Mouse (Mus musculus) natural killer cell, adult 2 months (primary cell): ENCODE results near the gene Sfta2.

Experiments
- DNase-seq, 2 experiments: peaks; one replicate each; pipeline ENCODE4 v3.0.0; 2022; ENCODE audit warnings: low spot score in 2 of 2

The Sfta2 gene

GRCm38 (mm10) chr17:35592131-35592530 lies 9.2 kb upstream of the Sfta2 start:
- DNase-seq, result no peak

- no peak for DNase-seq
Observed at GRCm38 (mm10) chr17:35593786-35594185, 7.6 kb upstream of the Sfta2 start.

DNA sequence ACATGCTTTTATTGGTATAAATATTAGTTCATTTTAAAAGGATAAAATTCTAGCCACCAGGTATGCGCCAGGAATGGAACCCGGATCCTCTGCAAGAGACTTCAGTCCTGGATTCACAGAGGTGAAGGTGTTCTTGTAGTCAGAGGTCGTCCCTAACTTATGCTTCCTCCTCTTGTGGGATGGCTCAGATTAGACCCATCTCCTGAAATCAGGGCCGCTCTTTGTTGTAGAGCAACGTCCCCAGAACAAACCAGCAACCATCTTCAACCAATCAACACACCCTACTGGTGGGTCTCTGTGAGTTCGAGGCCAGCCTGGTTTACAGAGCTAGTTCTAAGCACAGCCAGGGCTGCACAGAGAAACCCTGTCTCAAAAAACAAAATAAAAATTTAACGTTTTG lies 6.9 kb upstream of the Sfta2 start:
- DNase-seq, result no peak

- no peak for DNase-seq
Observed at GRCm38 (mm10) chr17:35597399-35597798, 4.0 kb upstream of the Sfta2 start.

- no peak for DNase-seq
Observed at GRCm38 (mm10) chr17:35601736-35602354, 496 bp downstream of the Sfta2 start.

DNA sequence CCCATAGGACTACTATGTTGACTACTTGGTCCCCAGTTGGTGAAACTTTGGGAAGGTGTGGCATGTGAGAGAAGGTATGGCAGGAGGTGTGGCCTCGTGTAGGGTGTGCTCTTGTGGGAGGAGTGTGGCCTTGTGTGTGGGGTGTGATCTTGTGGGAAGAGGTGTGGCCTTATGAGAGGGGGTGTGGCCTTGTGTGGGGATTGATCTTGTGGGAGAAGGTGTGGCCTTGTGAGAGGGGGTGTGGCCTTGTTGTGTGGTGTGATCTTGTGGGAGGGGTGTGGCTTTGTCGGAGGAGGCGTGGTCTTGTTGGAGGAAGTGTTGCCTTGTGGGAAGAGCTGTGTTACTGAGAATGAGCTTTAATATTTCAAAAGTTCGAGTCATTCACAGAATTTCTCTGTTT lies 15.8 kb downstream of the Sfta2 start:
- DNase-seq, result no peak

DNA sequence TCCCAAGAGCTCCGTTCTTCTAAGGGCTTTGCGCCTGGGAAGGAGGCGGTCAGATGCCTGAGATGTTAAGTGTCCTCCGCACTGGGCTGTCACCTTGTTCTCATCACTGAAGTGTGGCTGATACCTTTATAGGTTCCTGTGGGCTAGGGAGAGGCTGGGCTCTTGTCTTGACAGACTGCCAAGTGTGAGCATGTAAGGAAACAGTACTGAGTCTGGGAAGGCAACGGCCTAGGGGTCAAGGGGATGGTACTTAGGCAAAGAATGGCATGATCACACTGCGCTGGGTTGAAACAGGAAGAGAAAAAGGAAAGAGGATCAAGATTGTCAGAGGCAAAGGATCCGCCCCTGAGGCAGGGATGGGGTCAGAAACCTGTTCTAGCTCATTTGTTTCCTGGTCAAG lies 25.2 kb downstream of the Sfta2 start, which contains the start of gene Gm9573:
Gm9573 (minus strand) TSS at position 101 of the 400 bp plus-strand sequence.
- no peak for DNase-seq

GRCm38 (mm10) chr17:35633992-35634391 lies 32.6 kb downstream of the Sfta2 start:
- no peak for DNase-seq

GRCm38 (mm10) chr17:35635202-35635601 lies 33.9 kb downstream of the Sfta2 start:
- no peak for DNase-seq

DNA sequence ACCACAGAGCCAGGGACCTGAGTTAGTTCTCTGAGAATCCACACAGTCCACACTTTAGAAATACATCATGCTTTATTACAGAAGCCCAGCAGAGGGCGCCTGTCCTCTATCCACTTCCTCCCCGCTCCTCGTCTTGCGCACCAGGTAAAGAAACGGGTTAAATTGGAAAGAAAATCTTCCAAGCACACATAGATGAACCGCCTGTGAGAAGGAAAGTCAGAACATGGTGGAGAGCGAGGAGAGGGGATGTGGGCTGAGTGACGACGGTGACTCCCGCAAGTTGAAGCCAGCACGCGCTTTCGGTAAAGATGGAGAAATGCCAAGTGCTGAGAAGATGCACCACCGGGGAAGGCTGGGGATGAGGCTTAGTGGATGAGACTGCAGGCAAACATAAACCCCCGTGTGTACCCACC lies 34.4 kb downstream of the Sfta2 start:
- peak; percentile 39 to 57 for DNase-seq

DNA sequence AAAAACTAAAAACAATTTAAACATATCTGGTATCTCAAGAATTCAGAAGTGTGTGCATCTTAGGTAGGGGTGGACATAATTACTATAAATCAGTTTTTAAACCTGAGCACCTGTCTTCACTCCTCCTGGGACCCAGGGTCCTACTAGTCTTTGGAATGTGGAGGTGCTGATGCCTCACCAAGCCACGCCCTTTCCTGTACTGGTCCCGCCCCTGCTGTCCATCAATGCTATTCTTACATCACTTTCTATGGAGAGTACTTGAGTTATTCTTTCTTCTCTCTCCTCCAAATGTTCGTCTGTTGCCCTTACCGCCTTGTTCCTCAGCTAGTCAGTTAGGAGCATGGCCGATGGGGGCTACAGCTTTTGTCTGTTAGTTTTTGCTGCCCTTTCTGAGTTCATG lies 35.0 kb downstream of the Sfta2 start:
- no peak for DNase-seq

GRCm38 (mm10) chr17:35638475-35639190 lies 37.3 kb downstream of the Sfta2 start:
- DNase-seq, result peak in 1 of 2 experiments; percentile 23

DNA sequence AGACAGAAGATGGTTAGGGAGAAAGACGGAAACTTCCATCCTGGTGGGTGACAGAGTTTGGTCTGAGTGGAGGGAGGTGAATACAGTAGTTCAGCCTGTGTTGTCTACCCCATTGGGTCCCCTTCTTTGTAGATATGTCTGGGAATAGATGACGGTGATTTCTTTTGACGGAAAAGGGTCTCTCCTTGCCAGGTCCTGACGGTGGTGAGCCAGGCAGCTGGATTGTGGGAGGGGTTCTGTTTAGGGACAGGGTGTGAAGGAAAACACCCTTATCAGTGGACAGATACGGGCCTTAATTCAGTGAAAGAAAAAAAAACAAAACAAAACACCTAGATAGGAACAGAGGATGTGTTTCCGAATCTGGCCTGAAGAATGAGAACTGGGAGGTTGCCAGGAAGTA lies 38.0 kb downstream of the Sfta2 start:
- no peak for DNase-seq

DNA sequence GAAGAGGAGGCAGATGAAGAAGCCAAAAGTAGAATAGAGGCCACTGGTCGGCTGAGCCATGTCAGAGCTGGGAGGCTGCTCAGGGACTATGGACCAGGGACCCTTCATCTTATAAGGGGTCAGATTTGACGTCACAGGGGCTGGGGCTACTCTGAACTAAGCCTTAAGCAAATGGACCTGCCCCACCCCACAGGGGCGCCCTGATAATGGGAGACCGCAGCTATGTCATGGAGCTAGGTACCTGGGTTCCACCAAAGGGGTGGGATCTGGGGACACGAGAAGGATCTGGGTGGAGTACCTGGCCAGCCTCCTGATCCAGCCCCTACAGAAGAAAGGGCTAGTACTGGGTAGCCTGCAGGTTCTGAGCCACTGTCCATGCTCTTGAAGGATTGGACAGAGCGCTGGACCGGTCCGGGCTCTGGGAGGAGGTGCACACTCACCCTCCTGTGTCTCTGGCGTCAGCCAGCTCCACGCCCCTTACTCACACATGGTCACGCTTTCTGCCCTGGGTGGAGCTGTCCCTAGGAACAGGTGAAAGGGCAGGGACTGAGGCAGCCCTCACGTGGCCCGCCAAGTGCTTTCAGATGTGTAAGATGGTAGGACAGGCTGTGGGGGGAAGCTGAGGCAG lies 42.4 kb downstream of the Sfta2 start, which contains the start of gene Mucl3:
Mucl3 (minus strand) TSS at position 87 of the 628 bp plus-strand sequence.
- DNase-seq, result no peak

GRCm38 (mm10) chr17:35649429-35649828 lies 48.1 kb downstream of the Sfta2 start:
- DNase-seq, result no peak

DNA sequence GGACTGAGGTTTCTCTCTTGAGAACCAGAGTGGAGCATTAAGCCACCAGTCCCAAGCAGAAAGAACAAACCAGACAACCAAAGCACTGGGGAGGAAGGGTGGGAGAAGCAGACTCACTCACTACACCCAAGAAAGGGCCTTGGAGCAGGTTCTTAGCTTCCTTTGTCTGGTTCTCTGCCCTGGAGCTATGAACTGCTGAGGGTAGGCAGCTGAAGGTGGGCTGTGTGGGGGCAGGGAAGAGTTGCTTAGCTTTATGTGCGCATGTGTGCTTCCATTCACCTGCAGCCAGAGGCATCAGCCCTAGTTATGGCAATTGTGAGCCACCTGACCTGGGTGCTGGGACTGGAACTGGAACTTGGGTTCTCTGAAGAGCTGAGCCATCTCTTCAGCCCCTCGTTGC lies 51.7 kb downstream of the Sfta2 start:
- DNase-seq, result no peak

- DNase-seq, result no peak
Observed at GRCm38 (mm10) chr17:35665957-35666515, 64.7 kb downstream of the Sfta2 start.

GRCm38 (mm10) chr17:35666851-35667256 lies 65.5 kb downstream of the Sfta2 start:
- no peak for DNase-seq

- DNase-seq, result peak; percentile 95 to 96
Observed at GRCm38 (mm10) chr17:35667334-35668065, 66.2 kb downstream of the Sfta2 start, which contains the start of gene Vars2. TSS of gene Vars2 (minus strand) at chr17:35667592.

DNA sequence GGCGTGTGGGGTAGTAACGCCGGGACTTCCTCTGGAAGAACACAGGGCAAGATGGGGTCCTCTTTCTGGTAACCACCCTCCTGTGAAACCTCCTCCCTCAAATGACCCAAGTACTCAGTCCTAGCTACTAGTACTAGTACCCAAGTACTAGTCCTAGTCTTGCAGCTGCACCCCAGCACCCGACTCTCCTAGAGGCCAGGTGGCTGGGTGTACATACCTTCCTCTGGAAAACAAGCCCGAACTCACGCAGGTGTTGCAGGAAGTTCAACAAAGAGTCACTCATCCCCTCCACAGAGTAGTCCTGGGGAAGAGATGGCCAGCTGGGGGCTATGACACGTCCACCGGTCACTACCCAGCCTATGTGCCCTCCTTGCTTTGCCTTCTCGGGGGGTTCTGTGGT lies 68.4 kb downstream of the Sfta2 start:
- no peak for DNase-seq

DNA sequence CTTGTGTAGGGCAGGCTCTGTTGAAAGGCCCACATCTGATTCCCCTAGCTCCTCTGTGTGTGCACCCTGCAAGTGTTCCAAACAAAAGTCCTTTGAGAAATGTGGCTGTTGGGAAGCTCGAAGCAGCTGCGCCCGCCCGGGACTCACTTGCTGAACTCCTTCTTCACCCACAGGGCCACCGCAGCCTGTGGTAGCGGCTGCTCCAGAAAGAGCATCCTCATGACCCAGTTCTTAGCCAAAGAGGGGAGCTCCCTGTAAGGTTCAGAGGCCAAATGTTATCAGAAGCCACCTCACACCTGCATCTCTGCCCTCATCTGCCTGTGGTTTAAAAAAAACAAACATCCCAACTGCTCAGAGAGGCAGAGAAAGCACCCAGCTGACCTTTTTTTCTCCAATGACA lies 70.5 kb downstream of the Sfta2 start:
- DNase-seq, result no peak

GRCm38 (mm10) chr17:35672527-35672926 lies 71.2 kb downstream of the Sfta2 start:
- DNase-seq, result no peak
